Mouse (Mus musculus) cerebellum, postnatal 25 days (tissue): ENCODE measurements around the gene Gm3500.
"Not testable (repeated sequence)": the region's sequence is repeated elsewhere in the genome, so short reads cannot be mapped to it uniquely, and the experiment has no call there.

Experiments used
- DNase-seq, 2 experiments: peaks; one replicate each; pipeline ENCODE4 v3.0.0; 2021; ENCODE audit warnings: mixed read lengths in 2 of 2

The Gm3500 gene

GRCm38 (mm10) chr14:5388949-5389348, at the start of gene Gm3500:
Gm3500 (minus strand) TSS chr14:5389049.
- DNase-seq: not testable (repeated sequence)

GRCm38 (mm10) chr14:5334828-5335227, 54.0 kb downstream of the Gm3500 start, which contains the start of gene Gm3542:
Gm3542 (minus strand) TSS chr14:5334928.
- DNase-seq: not testable (repeated sequence)
